Mouse (Mus musculus) kidney, adult 9 months (tissue): ENCODE measurements around the gene Selenbp2.
A peak's percentile ranks its signal among the peaks of the same experiment; 100 is the strongest.
"Not testable (repeated sequence)": the region's sequence is repeated elsewhere in the genome, so short reads cannot be mapped to it uniquely, and the experiment has no call there.

Experiments
- DNase-seq: peaks from one replicate; pipeline ENCODE4 v3.0.0; 2022

The Selenbp2 gene

DNA sequence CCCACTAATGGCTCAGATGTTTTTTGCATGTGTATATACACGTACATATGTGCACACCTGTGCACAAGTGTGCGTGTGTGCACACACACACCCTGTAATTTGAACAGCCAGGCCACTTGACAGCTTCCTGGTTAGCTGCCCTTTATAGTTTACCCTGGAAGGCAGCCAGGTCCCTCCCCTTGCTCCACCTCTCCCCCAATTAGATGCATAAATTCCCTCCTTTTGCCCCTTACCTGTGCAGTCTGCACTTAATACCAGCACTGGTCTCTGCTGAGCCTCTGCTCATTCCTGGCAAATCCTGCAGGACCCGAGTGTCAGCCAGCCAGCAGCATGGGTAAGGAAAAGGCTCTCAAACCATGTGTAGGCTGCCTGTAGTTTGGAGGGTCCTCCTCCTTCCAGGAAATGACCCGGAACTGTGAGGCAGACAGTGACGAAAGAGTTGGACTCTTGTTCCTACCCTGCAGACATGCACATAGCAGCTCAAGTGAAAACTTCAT lies at the start of gene Selenbp2:
TSS of gene Selenbp2 (plus strand) at position 228 of the 497 bp plus-strand sequence.
- DNase-seq: peak; percentile 83

DNA sequence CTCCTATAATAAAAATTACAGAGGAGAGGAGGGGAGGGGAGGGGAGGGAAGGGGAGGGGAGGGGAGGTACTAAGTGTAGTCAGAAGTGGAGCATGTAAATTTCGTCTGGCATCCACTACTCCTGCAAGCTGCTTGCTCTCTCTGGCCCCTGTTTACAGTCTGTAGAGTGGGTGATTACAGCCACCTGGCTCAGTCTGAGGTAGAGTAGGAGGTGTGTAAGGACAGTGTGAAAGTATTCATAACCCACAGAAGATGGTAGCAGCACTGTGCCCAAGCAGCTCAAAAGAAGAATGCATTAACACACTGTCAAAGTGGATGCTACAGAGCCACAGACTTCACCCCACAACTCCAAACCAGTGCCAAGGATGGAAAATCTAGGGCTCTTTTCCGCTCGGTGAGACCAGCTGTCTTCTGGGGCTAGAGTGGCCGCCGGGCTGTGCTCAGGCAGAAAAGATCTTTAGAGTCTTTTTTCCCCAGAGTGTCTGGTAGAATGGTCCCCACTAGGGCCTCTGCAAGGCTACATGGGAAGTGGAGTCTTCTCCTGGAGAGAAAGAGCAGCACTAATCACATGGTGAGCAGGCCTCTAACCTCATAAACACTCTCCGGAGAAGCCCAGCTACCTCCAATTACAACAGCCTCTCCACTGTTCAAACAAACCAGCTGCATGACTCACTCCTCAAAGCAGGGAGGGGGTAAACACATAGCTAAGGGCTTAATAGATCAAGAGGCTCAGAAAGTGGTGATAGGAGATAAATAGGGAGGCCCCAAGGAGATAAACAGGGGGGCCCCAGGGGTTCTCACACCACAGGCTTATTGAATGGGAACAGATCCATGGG lies 44.4 kb upstream of the Selenbp2 start:
- no peak for DNase-seq

DNA sequence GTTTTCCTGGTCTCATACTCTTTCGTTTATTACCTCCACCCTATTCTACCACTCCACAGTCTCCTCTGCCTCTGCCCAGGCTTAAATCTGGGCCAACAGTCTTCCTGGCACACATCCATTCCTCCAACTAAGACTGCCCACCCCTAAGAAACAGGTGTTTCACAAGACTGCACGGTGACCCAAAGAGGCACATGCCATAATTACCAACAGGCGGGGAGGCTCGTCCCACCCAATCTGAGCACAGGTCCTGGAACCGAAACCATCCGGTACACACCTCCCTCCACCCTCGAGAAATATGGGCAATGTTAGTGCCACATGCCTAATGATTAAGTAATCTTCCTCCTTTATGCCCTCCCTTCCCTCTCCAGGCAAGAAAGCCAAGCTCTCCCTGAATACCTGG lies 42.9 kb upstream of the Selenbp2 start:
- peak; percentile 41 for DNase-seq

DNA sequence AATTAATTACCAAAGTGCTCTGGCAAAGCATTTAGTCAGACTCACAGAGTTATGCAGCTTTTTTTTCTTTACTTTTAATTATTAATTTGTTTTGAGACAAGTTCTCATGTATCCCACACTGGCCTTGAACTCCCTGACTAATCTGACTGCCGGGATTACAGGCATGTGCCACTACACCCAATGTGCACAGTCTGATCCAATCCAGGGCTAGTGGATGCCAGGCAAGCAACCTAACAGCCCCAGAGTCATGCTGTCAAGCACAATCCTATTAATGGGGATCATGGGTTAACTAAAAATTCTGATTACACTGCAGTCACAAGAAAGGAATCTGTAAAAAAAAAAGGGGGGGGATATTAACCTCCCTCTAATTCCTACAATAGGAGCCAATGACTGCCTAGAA lies 39.4 kb upstream of the Selenbp2 start:
- DNase-seq: peak; percentile 60

DNA sequence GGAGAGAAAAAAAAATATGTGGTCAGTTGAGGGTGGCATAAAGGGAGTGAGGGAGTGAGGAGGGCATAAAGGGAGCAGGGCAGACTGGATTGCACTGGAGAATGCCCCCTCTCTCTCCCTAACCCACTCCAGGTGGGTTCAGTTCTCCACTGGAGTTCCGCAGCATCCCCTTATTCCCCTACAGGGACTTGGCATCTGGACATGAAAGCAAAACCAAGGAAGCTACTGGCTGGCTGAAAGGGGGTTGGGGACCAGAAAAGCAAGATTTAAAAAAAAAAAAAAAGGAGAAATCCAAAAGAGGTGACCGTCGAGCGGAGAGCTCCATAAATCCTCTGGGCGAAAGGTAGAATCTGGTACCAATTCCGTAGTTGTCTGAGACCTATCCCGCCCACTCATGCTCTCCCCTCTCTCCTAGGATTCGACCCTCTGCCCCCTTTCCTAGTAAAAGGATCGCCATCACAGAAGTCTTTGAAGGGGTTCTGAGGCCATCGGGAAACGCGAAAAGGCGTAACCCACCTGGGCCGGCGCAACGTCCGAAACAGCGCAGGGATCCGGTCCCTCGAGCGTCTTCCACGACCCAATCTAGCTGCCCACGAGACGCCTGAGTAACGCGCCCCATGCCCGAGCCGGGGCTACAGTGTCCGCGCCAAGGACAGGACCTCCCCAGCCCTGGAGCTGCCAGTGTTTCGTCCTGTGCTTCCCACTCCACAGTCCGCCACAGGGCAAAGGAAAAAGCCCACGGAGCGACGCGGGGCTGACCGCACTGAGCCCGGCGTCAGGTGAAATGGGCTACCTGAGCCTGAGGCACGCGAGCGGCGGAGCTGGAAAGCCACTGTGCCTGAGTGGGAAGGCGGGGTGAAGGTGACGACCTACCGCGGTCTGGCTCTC lies 35.3 kb upstream of the Selenbp2 start:
- not testable (repeated sequence) for DNase-seq

DNA sequence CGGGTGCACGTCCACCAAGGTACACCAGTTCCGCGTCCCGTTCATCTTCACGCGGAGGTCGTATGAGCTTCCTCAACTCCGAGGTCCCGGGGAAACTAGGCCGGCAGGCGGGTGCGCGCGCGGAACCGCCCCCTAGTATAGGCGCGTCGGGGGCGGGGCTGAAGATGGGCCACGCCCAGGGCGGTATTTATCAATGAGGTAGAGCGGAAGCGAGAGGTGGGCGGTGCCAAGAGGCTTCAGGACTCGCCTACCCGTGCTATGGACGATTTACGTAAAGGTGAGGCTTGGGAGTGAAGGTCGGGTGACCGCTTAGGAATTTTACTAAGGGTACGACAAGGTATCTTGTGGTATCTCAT lies 34.6 kb upstream of the Selenbp2 start, which contains the start of gene Tuft1:
TSS of gene Tuft1 (minus strand) at position 133 of the 356 bp plus-strand sequence.
- peak; percentile 87 for DNase-seq

DNA sequence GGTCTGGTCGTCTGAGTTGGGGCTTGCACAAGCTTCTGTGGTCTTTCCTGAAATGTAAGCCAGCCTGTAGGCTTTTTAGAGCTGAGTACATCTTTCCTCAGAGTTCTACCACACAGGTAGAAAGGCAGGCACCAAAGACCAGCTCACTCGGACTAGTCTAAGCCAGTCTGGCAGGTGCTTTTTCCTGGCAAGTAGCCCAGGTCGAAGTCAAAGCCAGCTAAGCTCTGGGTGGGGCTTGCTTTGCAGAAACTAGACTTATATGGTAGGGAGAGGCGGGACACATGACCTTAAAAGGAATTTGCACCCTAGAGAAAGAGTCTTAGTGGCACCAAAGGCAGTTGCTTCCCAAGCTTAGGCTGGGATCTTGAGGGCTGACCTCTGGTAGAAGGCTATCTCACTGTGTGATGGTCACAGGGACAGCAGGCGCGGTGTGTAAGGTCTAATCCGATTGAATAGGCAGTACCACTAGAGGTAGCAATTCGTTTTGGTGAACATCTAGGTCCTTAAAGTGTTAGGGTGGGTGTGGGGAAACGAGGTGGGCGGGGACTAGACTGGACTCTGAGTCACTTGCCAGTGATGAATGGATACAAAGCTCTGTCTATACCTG lies 34.1 kb upstream of the Selenbp2 start:
- DNase-seq: peak; percentile 85

DNA sequence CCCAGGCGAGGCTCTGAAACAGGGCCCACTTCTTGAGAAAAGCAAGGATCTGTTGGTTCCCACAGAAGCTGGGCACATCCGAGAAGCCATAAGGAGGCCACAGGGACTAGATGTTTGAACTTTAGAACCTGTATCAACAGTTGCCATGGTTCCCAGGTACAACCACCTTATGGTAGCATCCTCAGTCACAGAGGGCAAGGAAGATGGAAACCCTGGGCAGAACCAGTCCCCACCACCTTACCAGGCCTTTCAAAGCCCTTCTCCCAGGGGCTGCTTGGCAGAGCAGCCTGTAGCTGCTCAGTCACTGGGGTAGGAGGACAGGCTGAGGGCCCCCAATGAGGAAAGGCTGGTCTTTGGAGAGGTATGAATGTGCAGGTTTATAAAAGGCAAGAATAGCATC lies 32.5 kb upstream of the Selenbp2 start:
- DNase-seq: not testable (repeated sequence)

DNA sequence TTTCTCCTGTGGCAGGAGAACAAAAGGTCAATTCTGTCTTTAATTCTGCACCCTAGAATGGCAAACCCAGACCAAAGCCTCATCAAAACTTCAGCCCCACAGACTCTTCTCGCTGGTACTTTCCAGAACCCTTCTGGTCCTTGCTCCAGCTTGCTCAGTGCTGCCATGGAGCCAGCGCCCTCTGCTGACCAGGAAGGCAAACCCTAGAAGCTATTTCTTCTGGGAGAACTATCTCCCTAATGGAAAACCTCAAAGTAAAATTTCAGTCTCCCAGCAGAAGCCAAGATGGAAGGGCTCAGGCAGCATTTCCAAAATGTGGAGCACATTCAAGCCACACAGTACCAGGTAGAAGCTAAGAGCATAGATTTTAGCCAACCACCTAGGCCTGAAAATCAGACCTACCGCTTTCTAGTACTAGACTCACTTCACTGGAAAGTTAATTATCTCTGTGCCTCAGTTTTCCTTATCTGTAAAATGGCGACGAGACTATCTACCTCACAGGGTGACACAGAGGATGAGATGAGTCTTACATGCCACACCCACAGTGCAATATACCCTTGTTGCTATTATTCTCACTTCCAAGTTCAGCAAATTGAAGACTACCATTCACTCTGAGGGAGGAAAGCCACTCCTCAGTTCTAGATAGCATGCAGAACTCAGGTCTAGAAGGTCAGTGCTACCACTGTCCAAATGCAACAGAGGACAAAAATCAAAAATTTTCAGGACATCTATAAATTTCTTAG lies 28.1 kb upstream of the Selenbp2 start:
- not testable (repeated sequence) for DNase-seq

DNA sequence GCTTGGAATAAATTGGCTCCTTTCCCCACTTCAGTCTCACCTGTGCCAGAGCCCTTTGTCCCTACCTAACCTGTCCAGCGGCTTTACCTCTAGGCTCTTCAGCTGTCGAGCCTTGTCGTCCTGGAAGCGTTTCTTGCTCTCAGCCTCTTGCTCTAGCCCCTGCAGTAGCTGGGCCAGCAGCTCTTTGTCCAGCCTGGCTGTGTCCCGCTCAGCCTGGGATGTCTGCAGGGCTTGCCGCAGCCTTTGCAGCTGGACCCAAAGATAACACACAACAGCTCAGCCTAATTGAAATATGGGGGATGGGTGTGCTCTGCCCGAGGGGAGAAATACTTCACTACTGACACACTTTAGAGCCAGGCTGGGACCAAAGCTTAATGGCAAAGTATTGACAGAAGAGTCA lies 27.5 kb upstream of the Selenbp2 start:
- not testable (repeated sequence) for DNase-seq

DNA sequence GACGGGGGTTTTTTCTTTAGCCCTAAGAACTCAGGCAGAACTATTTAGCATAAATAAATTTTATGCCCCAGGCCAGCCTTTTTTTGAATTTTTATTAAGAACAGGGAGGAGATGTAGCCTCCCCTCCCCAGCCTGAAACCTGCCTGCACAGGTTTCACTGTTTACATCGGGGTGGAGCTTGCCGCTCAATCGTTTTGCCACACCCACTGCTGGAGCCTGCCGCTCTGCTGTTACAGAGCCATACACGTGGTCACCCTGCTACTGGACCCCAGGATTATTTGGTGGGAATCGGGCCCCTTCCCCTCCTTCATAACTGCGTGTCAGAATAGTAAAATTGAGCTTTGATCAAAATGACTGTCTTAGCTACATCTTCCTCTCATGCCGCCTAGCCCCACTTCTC lies 18.3 kb upstream of the Selenbp2 start:
- not testable (repeated sequence) for DNase-seq

DNA sequence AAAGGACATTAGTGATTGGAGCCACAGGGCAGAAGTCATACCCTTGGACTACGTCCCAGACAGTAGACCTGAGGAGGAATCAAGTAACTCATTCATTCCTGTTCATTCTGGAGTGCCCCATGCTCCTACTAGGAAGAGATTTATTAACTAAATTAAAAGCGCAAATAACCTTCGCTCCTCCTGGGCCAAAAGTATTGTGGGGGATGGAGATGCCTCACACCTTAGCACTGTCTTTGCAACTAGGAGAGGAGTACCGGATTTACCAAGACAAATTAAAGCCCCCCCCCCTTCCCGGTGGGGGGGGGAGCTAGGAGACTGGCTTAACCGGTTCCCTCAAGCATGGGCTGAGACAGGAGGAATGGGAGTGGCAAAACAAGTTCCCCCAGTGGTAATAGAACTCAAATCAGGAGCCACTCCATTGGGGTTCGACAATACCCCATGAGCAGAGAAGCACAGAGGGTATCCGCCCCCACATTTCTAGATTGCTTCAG lies 14.0 kb upstream of the Selenbp2 start:
- peak; percentile 91 for DNase-seq

DNA sequence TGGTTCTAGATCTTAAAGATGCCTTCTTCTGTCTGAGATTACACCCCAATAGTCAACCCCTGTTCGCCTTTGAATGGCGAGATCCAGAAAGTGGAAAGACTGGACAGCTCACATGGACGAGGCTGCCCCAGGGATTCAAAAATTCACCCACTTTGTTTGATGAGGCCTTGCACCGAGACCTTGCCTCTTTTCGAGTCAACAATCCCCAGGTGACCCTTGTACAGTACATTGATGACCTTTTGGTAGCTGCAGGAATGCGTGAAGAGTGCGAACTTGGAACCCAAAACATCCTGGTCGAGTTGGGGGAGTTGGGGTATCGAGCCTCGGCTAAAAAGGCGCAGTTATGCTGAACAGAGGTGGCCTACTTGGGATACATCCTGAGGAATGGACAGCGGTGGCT lies 13.3 kb upstream of the Selenbp2 start:
- DNase-seq: not testable (repeated sequence)

DNA sequence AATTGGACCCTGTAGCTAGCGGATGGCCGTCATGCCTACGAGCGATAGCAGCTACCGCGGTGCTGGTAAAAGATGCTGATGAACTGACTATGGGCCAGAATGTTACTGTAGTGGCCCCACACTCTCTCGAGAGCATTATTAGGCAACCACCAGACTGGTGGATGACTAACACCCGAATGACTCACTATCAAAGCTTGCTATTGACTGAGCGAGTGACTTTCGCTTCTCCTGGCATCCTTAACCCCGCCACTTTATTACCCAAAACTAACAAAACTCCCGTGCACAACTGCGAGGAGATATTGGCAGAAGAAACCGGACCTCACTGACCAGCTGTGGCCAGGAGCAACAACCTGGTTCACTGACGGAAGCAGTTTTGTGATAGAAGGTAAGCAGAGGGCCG lies 12.6 kb upstream of the Selenbp2 start:
- DNase-seq: no peak

DNA sequence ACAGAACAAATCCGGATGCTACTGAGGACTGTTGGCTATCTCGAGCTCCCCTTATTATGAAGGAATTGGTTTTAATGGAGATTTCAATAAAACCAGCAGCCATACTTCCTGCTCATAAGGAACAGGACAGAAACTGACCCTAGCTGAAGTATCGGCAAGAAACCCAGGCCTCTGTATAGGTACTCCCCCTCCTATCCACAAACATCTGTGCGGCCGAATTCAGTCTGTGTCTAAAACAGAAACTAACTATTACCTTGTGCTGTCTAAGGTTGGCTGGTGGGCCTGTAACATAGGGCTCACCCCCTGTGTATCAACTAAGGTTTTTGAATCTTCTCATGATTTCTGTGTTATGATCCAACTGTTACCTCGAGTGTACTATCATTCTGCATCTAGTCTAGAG lies 9.7 kb upstream of the Selenbp2 start:
- no peak for DNase-seq

DNA sequence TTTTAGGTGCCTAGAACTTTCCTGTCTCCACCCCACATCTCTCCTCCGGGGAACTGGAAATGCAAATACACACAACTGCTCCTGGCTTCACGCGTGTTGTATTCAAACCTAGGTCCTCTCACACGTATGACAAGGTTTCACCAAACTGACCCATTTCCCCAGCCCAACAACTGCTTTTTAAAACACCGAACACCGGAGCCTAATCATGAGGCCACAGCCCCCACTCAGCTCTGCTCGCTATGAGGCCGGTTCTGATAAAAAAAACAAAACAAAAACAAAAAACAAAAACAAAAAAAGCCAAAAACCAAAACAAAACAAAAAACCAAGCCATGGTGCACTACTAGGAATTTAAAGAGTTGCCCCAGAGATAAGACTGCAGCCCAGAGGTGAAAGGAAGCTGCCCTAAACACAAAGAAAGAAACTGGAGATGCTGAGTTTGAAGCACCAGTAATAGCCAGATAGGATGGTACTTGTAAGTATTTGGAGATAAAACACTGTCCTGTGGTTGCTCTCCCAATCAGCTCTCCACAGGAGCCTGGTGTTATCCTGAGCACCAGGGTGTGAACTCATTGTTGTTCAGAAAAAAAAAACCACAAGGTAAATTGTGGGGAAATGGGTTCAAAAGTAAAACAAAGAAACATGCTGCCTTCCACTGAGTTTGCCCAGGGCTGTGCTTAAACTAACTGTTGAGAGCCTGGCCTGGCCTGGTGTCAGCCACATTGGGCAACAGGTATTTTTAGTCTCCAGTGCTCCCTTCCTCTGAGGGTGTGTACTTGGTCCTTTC lies 7.2 kb upstream of the Selenbp2 start:
- not testable (repeated sequence) for DNase-seq

DNA sequence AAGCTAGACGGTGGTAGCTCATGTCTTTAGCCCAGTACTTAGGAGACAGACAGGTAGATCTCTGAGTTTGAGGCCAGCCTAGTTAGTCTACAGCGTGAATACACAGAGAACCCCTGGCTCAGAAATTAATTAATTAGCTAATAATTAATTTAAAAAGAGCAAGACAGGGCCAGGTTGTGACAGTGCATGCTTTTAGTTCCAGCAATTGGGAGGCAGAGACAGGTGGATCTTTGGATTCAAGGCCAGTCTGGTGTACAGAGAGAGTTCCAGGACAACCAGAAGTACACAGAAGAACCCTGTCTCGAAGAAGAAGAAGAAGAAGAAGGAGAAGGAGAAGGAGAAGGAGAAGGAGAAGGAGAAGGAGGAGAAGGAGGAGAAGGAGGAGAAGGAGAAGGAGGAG lies 4.7 kb upstream of the Selenbp2 start:
- peak; percentile 78 for DNase-seq

DNA sequence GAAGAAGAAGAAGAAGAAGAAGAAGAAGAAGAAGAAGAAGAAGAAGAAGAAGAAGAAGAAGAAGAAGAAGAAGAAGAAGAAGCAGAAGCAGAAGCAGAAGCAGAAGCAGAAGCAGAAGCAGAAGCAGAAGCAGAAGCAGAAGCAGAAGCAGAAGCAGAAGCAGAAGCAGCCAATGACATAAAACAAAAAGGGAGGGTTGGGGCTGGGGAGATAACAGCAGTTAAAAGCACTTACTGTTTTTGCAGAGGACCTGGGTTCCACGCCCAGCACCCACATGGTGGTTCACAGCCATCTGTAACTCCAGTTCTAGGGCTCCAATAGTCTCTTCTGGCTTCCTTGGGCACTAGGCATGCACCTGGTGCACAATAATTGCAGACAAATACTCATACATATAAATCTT lies 4.2 kb upstream of the Selenbp2 start:
- not testable (repeated sequence) for DNase-seq

DNA sequence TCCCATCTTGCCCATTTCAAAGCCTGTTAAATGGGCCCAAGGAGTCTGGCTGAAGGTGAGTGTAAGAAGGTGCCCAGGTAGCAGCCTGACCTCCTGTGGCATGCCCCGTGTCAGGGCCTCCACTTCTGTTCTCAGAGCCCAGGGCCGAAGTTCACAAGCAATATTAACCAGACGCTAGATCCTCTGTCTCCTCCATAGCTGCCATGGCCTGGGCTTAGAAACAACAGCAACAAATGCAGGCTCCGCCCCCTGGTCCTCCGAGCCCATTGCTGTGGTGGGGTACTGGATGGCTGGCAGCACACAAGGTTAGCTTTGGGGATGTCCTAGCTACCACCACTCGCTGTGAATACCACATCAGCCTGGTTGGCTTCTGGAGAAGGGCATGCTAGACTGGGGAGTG lies 3.2 kb upstream of the Selenbp2 start:
- peak; percentile 73 for DNase-seq

DNA sequence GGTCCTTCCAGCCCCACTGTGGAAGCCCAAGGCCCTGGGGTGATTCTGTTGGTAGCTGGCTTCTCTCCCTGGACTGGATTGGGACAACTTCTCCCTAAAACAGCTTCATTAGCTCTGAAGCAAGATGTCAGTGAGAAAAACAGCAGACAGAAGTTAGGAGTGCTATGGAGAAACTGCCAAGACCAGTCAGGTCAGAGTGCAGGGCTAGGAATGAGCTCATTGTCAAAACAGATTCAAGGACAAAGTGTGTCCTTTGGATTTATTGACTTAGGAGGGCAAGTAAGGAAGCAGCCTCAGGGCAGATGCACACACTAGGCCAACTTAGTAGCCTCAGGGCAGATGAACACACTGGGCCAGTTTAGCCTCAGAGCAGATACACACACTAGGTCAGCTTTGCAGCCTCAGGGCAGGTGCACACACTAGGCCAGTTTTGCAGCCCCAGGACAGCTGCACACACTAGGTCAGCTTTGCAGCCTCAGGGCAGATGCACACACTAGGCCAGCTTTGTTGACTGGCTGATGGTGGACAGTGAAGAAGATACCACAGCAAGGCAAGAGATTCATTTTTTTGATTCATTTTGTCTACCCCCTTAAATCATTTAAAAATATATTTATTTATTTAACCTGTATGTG lies 2.6 kb upstream of the Selenbp2 start:
- DNase-seq: peak; percentile 78

DNA sequence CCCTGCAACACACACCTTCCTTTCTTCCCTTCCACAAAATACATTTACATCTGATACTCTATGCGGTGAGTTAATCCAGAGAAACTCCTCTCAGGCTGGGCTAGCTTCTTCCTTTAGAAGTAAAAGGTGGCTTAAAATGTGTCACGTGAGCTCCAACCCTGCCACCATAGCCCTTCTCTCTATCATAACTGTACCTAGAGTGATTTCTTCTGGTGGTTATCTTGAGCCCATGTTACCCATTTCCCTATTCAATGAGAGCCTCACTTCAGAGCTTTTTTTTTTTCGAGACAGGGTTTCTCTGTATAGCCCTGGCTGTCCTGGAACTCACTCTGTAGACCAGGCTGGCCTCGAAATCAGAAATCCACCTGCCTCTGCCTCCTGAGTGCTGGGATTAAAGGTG lies 1.7 kb upstream of the Selenbp2 start:
- DNase-seq: not testable (repeated sequence)
